Mouse (Mus musculus): ENCODE measurements around the gene Rerg. TPM values are rescaled to one million over a fixed set of nuclear protein-coding genes. Genes with fewer than 3 reads are reported as not detected.

Rerg gene
- total RNA-seq, 2 experiments from 2014 or later = 7.4 to 7.5 TPM

DNA sequence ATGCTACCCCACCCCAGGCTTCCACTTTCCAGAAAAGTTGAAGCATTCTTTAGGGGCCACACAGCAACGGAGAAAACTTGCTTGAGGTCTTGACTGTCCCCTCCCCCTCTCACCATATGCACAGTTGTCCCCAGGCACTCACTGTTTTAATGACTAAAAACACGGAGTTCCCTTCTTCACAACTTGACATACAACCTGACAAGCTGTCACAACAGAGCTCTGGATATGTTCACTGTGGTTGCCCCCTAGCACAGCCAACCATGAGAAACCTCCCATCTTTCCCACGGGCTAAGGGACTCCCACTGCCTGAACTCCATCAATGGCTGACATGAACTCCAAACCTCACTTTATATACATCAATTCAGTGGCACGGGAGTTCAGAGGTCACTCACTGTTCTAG is 3.5 kb downstream of the Rerg start:
- DNase-seq = no peak
- intact Hi-C loops (cut with DNase I) = loop anchor here (5.0 kb wide), 2 partner anchors 115 to 170 kb away; no protein-coding TSS in a partner anchor

- no peak for DNase-seq
- intact Hi-C loops (cut with DNase I) = no loop called here
Observed at GRCm38 (mm10) chr6:137163571-137163970, 6.7 kb downstream of the Rerg start.

DNA sequence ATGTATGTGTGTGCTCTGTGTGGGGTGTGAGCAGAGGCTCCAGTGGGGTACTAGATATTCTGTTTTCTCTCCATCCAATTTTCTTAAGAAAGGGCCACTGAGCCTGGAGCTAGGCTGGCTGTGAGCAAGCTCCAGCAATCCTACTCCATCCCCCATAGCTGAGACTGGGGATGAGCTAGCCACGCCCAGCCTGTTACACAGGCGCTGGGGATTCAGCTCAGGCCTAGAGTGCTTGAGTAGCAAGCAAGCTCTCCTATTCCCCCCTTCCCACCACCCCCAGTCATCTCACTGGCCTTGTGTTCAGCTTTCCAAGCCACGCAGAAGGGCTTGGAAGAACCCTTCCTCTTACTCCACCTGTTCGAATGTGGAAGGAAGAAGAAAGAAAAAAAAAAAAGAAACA is 7.2 kb downstream of the Rerg start:
- intact Hi-C loops (cut with DNase I) = no loop called here
- no peak for DNase-seq

GRCm38 (mm10) chr6:137162481-137162880 is 7.8 kb downstream of the Rerg start:
- intact Hi-C loops (cut with DNase I) = no loop called here

DNA sequence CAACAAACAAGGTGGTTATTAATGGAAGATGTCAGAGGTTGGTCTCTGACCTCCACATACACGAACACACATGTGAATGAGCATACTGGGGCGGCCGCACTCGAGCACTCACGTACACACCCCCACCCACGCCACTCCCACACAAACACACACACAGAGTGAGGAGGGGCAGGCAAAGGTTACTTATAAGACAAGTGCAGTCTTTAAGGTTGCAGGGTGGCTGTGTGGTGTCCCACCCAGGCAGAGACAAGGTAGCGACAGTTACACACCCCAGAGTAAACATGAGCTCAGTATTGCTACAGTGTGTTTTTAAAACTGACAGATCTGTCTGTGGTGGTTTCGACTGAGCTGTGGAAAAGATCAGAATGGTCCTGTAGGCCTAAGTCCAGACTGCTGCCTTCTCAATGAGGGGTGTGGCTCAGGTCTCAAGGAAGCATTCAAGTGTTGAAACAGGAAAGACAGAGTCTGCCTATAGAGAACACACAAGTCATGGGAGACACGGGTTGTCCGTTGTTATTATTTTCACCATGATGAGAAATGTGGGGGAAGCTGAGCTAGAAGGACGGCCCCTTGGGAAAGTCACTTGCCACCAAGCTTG is 8.7 kb downstream of the Rerg start:
- intact Hi-C loops (cut with DNase I) = no loop called here
- DNase-seq = no peak

More at GRCm38 (mm10) chr6:137162481-137162880, 7.8 kb downstream of the Rerg start:
- DNase-seq = no peak

DNA sequence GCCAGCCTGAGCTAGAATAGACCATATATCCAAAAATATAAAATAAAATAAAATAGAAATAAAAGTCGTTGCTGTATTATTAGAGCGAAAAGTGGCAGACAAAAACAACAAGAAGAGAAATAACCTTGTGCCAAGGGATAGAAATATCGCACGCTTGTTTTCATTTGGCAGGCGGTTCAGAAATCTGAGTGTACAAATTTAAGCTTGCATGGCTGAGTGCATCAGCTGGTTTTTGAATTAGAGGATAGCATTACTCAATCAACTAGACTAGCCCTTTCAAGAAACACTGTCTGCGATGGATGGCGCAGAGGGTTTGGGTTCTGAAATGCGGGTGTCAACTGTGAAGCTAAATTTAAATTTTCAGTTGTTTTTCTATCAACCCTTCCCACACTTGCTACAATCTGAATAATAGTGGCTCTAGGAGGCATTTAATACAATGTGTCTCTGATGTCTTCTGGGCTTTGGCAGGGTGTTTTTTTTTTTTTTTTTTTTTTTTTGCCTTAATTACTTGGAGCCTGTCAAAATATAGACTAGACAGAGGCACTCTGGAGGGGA is 10.8 kb downstream of the Rerg start:
- intact Hi-C loops (cut with DNase I) = no loop called here
- DNase-seq = no peak

- peak; percentile 18 to 48 for DNase-seq
- intact Hi-C loops (cut with DNase I) = no loop called here
Observed at GRCm38 (mm10) chr6:137156437-137157219, 13.7 kb downstream of the Rerg start.

DNA sequence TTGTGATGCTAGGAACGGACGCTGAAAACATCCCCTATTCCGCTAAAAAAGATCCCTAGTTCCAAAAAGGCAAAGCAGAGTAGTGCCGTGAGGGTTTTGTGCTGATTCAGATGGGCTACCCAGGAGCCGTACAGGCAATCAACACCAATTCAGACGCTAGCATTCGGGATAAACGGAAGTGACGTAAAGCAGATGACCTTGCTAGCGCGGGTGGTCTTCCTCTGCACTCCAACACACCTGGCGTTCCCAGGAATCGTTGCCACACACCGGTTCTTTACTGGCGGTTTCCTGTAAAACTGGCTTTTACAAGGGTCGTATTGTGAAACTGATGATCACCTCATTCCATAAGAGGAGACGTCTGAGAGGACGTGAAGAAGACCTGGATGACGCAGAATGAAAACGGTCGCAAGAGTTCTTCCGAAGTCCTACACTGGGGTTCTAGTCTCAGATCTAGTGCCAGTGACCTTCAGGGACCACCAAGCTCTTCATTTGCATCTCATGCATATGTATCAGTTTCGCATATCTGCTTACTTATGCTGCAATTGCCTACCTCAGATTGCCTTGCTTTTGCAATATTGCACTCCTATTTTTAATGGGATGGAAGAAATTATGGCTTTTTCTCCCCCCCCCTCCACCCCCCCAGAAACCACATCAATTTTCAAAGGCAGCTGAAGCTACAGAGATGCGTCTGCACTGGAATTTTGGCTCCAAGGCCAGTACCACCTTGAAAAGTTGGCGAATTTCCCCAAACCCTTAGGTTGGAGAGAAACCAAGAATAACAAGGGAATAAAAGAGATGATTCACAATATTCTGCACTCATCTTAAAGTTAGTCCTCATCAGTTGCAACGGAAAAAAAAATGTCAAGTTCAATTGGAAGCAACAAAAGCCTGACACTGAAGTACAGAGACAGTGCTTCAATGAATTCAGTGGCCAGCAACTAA is 14.8 kb downstream of the Rerg start:
- intact Hi-C loops (cut with DNase I) = no loop called here
- no peak for DNase-seq

- DNase-seq = no peak
- intact Hi-C loops (cut with DNase I) = no loop called here
Observed at GRCm38 (mm10) chr6:137153021-137153420, 17.3 kb downstream of the Rerg start.

GRCm38 (mm10) chr6:137151015-137151414 is 19.3 kb downstream of the Rerg start:
- intact Hi-C loops (cut with DNase I) = no loop called here
- DNase-seq = no peak

- DNase-seq = no peak
- intact Hi-C loops (cut with DNase I) = no loop called here
Observed at GRCm38 (mm10) chr6:137149833-137150232, 20.5 kb downstream of the Rerg start.

- intact Hi-C loops (cut with DNase I) = no loop called here
- DNase-seq = no peak
Observed at GRCm38 (mm10) chr6:137146910-137147309, 23.4 kb downstream of the Rerg start.

DNA sequence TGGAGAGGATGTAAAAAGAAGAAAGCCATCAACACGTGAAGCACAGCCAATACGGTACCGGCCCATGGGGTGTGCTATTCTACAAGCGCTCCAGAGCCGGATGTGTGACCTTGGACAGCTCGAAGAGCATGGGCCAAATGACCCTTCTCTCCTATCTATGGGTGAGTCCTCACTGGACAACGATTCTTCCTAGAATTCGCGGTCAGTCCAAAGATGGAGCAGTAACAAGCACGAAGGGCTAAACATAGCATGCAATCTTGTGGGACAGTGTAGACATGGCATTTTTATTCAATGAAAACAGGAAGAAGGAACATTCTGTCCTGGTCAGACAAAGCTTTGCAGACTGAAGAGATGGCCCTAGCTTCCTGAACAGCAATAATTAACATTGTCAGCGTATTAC is 24.7 kb downstream of the Rerg start:
- intact Hi-C loops (cut with DNase I) = no loop called here
- DNase-seq = no peak

DNA sequence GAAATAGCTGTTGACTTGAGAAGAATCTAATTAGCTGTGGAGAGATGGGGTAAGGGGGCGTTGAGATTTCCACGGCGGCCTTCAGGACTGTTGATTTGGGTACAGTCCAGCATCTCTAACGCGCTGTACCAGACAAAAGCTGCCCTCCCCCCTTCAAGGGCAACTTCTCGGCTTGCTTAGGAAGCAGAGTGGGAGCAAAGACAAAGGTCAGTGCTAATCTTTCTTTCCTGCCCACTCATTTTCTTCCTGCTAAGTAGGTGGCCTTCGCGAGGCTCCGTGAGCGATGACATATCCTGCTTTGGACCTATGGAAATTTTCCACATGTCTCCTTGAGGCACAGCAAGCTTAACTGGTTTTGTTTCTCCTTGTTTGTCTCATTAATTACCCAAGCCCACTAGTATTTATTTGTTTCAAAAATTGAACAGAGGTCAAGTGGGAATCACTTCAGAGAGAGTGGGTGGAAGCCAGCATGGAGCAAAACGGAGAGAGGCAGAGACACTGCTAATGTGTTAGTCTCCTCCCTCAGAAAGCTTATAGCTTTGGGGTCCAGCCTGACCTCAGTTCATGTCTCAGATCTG is 25.2 kb downstream of the Rerg start:
- intact Hi-C loops (cut with DNase I) = no loop called here
- no peak for DNase-seq

DNA sequence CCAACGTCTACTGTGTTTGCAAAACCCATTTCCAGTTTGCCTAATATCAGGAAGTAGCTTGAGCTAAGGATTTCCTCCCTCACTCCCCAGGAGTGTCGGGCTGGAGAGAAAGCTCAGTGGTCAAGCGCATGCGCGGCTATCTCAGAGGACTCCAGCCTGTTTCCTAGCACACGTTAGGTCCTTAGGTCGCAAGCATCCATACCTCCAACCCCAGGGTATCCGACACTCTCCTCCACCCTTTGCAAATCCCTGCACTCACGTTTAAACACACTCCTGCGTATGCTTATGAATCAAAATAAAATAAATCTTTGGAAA is 25.8 kb downstream of the Rerg start:
- intact Hi-C loops (cut with DNase I) = no loop called here
- no peak for DNase-seq

GRCm38 (mm10) chr6:137143818-137144525 is 26.3 kb downstream of the Rerg start:
- intact Hi-C loops (cut with DNase I) = no loop called here
- no peak for DNase-seq

- intact Hi-C loops (cut with DNase I) = no loop called here
- DNase-seq = no peak
Observed at GRCm38 (mm10) chr6:137142796-137143195, 27.5 kb downstream of the Rerg start.

GRCm38 (mm10) chr6:137141247-137141820 is 29.0 kb downstream of the Rerg start:
- intact Hi-C loops (cut with DNase I) = no loop called here
- no peak for DNase-seq

DNA sequence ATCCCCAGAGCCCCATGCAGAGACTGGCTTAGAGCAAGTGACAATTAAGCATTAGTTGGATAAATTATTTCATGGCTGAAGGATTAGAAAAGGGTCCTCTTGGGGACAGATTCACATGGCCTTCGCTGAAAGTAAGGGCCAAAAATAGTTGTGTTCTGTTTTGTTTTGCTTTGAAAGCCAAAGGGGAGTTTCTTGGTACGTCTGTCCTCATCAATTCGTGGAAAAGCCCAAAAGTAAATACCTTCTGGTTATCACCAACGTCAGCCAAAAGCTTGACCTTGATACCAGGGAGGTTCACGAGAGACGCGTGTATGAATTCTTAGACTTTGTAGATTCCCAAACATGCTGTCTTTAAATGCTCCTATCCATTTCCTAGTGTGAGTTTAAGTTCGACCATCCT is 31.5 kb downstream of the Rerg start:
- no peak for DNase-seq
- intact Hi-C loops (cut with DNase I) = no loop called here

DNA sequence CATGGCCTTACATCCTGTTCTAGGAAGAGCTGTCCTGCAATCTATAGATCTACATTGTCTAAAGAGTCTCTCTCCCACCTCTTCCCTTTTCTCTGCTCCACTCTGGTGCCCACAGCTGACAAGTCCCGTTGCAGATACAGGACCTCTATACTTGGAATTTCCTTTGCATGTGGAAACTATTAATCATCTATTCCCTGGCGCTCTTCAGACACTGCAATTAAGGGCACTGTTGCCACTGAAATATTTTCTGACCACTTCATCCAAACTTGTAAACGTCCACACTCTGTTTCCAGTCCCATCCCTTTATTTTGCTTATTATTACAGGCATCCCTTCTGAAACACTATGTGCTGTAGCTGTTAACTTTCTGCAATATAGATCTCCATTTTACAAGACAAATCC is 31.9 kb downstream of the Rerg start:
- intact Hi-C loops (cut with DNase I) = no loop called here
- DNase-seq = no peak
